Mouse (Mus musculus): ENCODE measurements around the gene Rhag. TPM values are rescaled to one million over a fixed set of nuclear protein-coding genes. Genes with fewer than 3 reads are reported as not detected.

The Rhag gene
- polyA plus RNA-seq (2012; rRNA removed), result not detected in 2 replicates

GRCm38 (mm10) chr17:40810934-40811333 lies at the start of gene Rhag:
Gene Rhag, plus strand, starts transcription at chr17:40811126.
- no peak for DNase-seq (ENCODE audit: extremely low spot score in 1 of 2, low spot score in 1 of 2)

GRCm38 (mm10) chr17:40763662-40764061 lies 47.3 kb upstream of the Rhag start:
- no peak for DNase-seq (ENCODE audit: extremely low spot score in 1 of 2, low spot score in 1 of 2)

GRCm38 (mm10) chr17:40767120-40767519 lies 43.8 kb upstream of the Rhag start:
- DNase-seq (ENCODE audit: extremely low spot score in 1 of 2, low spot score in 1 of 2), result no peak

GRCm38 (mm10) chr17:40789877-40790276 lies 21.0 kb upstream of the Rhag start:
- DNase-seq (ENCODE audit: extremely low spot score in 1 of 2, low spot score in 1 of 2), result no peak

- peak in 1 of 2 experiments; percentile 0 for DNase-seq (ENCODE audit: extremely low spot score in 1 of 2, low spot score in 1 of 2)
Measured at GRCm38 (mm10) chr17:40793921-40794854, 16.7 kb upstream of the Rhag start.

GRCm38 (mm10) chr17:40802707-40803340 lies 8.1 kb upstream of the Rhag start:
- no peak for DNase-seq (ENCODE audit: extremely low spot score in 1 of 2, low spot score in 1 of 2)

GRCm38 (mm10) chr17:40806550-40806949 lies 4.4 kb upstream of the Rhag start:
- no peak for DNase-seq (ENCODE audit: extremely low spot score in 1 of 2, low spot score in 1 of 2)

GRCm38 (mm10) chr17:40806953-40807572 lies 3.9 kb upstream of the Rhag start, which contains the start of gene Crisp2:
Gene Crisp2, minus strand, starts transcription at chr17:40807003.
- no peak for DNase-seq (ENCODE audit: extremely low spot score in 1 of 2, low spot score in 1 of 2)

GRCm38 (mm10) chr17:40808071-40808470 lies 2.9 kb upstream of the Rhag start:
- DNase-seq (ENCODE audit: extremely low spot score in 1 of 2, low spot score in 1 of 2), result no peak

- DNase-seq (ENCODE audit: extremely low spot score in 1 of 2, low spot score in 1 of 2), result no peak
Measured at GRCm38 (mm10) chr17:40811560-40811959, 634 bp downstream of the Rhag start.

GRCm38 (mm10) chr17:40812259-40812658 lies 1.3 kb downstream of the Rhag start:
- no peak for DNase-seq (ENCODE audit: extremely low spot score in 1 of 2, low spot score in 1 of 2)

GRCm38 (mm10) chr17:40817340-40817943 lies 6.5 kb downstream of the Rhag start:
- no peak for DNase-seq (ENCODE audit: extremely low spot score in 1 of 2, low spot score in 1 of 2)

- DNase-seq (ENCODE audit: extremely low spot score in 1 of 2, low spot score in 1 of 2), result no peak
Measured at GRCm38 (mm10) chr17:40821477-40821876, 10.6 kb downstream of the Rhag start.

GRCm38 (mm10) chr17:40823817-40824216 lies 12.9 kb downstream of the Rhag start:
- peak in 1 of 2 experiments; percentile 26 for DNase-seq (ENCODE audit: extremely low spot score in 1 of 2, low spot score in 1 of 2)

- DNase-seq (ENCODE audit: extremely low spot score in 1 of 2, low spot score in 1 of 2), result peak in 1 of 2 experiments; percentile 2
Measured at GRCm38 (mm10) chr17:40824549-40824948, 13.6 kb downstream of the Rhag start.

- DNase-seq (ENCODE audit: extremely low spot score in 1 of 2, low spot score in 1 of 2), result no peak
Measured at GRCm38 (mm10) chr17:40831870-40832269, 20.9 kb downstream of the Rhag start.

- DNase-seq (ENCODE audit: extremely low spot score in 1 of 2, low spot score in 1 of 2), result peak in 1 of 2 experiments; percentile 1
Measured at GRCm38 (mm10) chr17:40837308-40837707, 26.4 kb downstream of the Rhag start.

GRCm38 (mm10) chr17:40855065-40855464 lies 44.1 kb downstream of the Rhag start:
- no peak for DNase-seq (ENCODE audit: extremely low spot score in 1 of 2, low spot score in 1 of 2)

GRCm38 (mm10) chr17:40868952-40869747 lies 58.2 kb downstream of the Rhag start:
- DNase-seq (ENCODE audit: extremely low spot score in 1 of 2, low spot score in 1 of 2), result no peak

GRCm38 (mm10) chr17:40872626-40873025 lies 61.7 kb downstream of the Rhag start:
- no peak for DNase-seq (ENCODE audit: extremely low spot score in 1 of 2, low spot score in 1 of 2)

Measured in frontal cortex, adult 2 months (tissue).